Mouse (Mus musculus) liver, postnatal 0 days (tissue): Measurements from ENCODE around the gene Ppara. TPM values are rescaled to one million over a fixed set of nuclear protein-coding genes. Genes with fewer than 3 reads are reported as not detected.
"Not testable (repeated sequence)": the region's sequence is repeated elsewhere in the genome, so short reads cannot be mapped to it uniquely, and the experiment has no call there.

Experiments
- ATAC-seq: fragments of 200-750 bp; cut with Nextera tagmentation; 2 replicates; pipeline ENCODE4 v1.8.0; 2017; ENCODE audit warnings: mild to moderate bottlenecking, moderate library complexity
- DNase-seq: peaks from one replicate; pipeline ENCODE4 v3.0.0-alpha.2; 2016
- H3K27ac ChIP-seq: fragments of 300-500 bp; sonication (generic); 2 replicates; pipeline ENCODE4 v1.5.1; 2014; ENCODE audit warnings: antibody characterized with exemption, moderate library complexity, mild to moderate bottlenecking, low read depth
- H3K27me3 ChIP-seq: fragments of 300-500 bp; sonication (generic); 2 replicates; pipeline ENCODE4 v1.6.1; 2014; ENCODE audit warnings: low read length, control low read depth, mixed read lengths; ENCODE audit not compliant: insufficient read depth
- H3K36me3 ChIP-seq: fragments of 300-500 bp; sonication (generic); replicated peaks from 2 replicates; pipeline ENCODE4 v1.6.1; 2014; ENCODE audit warnings: mild to moderate bottlenecking, control low read depth, low read length, moderate library complexity, mixed read lengths; ENCODE audit not compliant: insufficient read depth
- H3K4me1 ChIP-seq: fragments of 300-500 bp; sonication (generic); 2 replicates; pipeline ENCODE4 v1.6.1; 2014; ENCODE audit warnings: antibody characterized with exemption, mild to moderate bottlenecking, control low read depth; ENCODE audit not compliant: insufficient read depth
- H3K4me2 ChIP-seq: fragments of 300-500 bp; sonication (generic); 2 replicates; pipeline ENCODE4 v1.6.1; 2014; ENCODE audit warnings: low read depth, mild to moderate bottlenecking, low read length, moderate library complexity, mixed read lengths
- H3K4me3 ChIP-seq: fragments of 300-500 bp; sonication (generic); 2 replicates; pipeline ENCODE4 v1.5.1; 2014; ENCODE audit warnings: low read depth, low read length
- H3K9ac ChIP-seq: fragments of 300-500 bp; sonication (generic); replicated peaks from 2 replicates; pipeline ENCODE4 v1.6.1; 2014; ENCODE audit warnings: mild to moderate bottlenecking, moderate library complexity
- H3K9me3 ChIP-seq: fragments of 300-500 bp; sonication (generic); 2 replicates; pipeline ENCODE4 v1.6.1; 2016; ENCODE audit warnings: mild to moderate bottlenecking, control low read depth, low read length, mixed read lengths
- CTCF ChIP-seq: sonication (generic); IDR thresholded peaks from 2 replicates; pipeline ENCODE4 v1.5.1; 2016; ENCODE audit warnings: antibody characterized with exemption, low read depth
- EP300 ChIP-seq: IDR thresholded peaks from 2 replicates; pipeline ENCODE4 v1.6.1; 2016; ENCODE audit warnings: antibody characterized with exemption, low read depth, mild to moderate bottlenecking
- WGBS: fragments of 180-500 bp; shearing (Covaris S2); extraction: QIAGEN DNeasy Blood & Tissue Kit; methylation state at CpG from one replicate; pipeline ENCODE4 v1.1.7; 2014; ENCODE audit not compliant: insufficient replicate concordance; 5-methylcytosine and 5-hydroxymethylcytosine counted together
- polyA plus RNA-seq: library from polyadenylated mRNA; unstranded; fragments of >200 nt; fragmentation: Nextera tagmentation; extraction: Ambion mirVana; gene quantifications from 2 replicates; pipeline ENCODE4 v1.2.1, GENCODE M21; 2015

The Ppara gene
- polyA plus RNA-seq, 1 experiment from 2014 or later = 185 TPM

GRCm38 (mm10) chr15:85776241-85776640 lies 41.5 kb downstream of the Ppara start:
- Histone ChIP-seq H3K36me3 (peaks cover 3% of the 10 kb centered on the region; the same call in 1 of the 2 replicates), H3K4me1 (peaks cover 6% of the 10 kb centered on the region; the same call in 1 of the 2 replicates), H3K9ac (no peak overlapping the region), H3K4me3 (no peak overlapping the region), H3K9me3 (no peaks in the 10 kb centered on the region), H3K27me3 (no peaks in the 10 kb centered on the region), H3K4me2 (no peak overlapping the region), H3K27ac (peak overlapping the region; percentile 84)
- no peak for DNase-seq
- no peak for TF ChIP-seq CTCF
- no peak for TF ChIP-seq EP300
- ATAC-seq = no peak
- 48% methylated on average over 2 of the region's 2 CpGs for WGBS

- Histone ChIP-seq H3K9me3 (no peaks in the 10 kb centered on the region), H3K36me3 (peaks cover 3% of the 10 kb centered on the region; the same call in 1 of the 2 replicates), H3K4me2 (no peak overlapping the region), H3K4me1 (peaks cover 6% of the 10 kb centered on the region; the same call in 1 of the 2 replicates), H3K4me3 (no peak overlapping the region), H3K27me3 (no peaks in the 10 kb centered on the region), H3K9ac (no peak overlapping the region), H3K27ac (peak overlapping the region; percentile 84)
- WGBS = 48% methylated on average over 5 of the region's 5 CpGs
- TF ChIP-seq CTCF (no peak), EP300 (no peak; the same call in 1 of the 2 replicates)
- peak; percentile 72 for ATAC-seq
- DNase-seq = peak; percentile 52
These were observed 42.0 kb downstream of the Ppara start for GRCm38 (mm10) chr15:85776771-85777170.

GRCm38 (mm10) chr15:85778891-85779290 lies 44.1 kb downstream of the Ppara start:
- 77% methylated on average over 6 of the region's 6 CpGs for WGBS

GRCm38 (mm10) chr15:85783146-85783545 lies 48.4 kb downstream of the Ppara start:
- no peak overlapping the region for H3K4me3 ChIP-seq
- no peak overlapping the region for H3K9ac ChIP-seq
- no peak overlapping the region for H3K27ac ChIP-seq
- 0 out of 2 replicates have a peak, but pooled peaks cover under 1% of the 10 kb centered on the region for H3K36me3 ChIP-seq
- ATAC-seq (no peak), DNase-seq (no peak)
- no peaks in the 10 kb centered on the region for H3K9me3 ChIP-seq
- no peak overlapping the region for H3K4me2 ChIP-seq
- 86% methylated on average over 4 of the region's 4 CpGs for WGBS
- peaks cover 3% of the 10 kb centered on the region for H3K4me1 ChIP-seq
- H3K27me3 ChIP-seq = no peaks in the 10 kb centered on the region
- TF ChIP-seq EP300 (no peak), CTCF (peak; percentile 43)

More at GRCm38 (mm10) chr15:85778891-85779290, 44.1 kb downstream of the Ppara start:
- not testable (repeated sequence) for H3K4me1 ChIP-seq, H3K27me3 ChIP-seq, ATAC-seq, H3K9ac ChIP-seq, H3K36me3 ChIP-seq, DNase-seq, H3K4me3 ChIP-seq, H3K4me2 ChIP-seq, H3K9me3 ChIP-seq
- peak overlapping the region; percentile 71 for H3K27ac ChIP-seq

GRCm38 (mm10) chr15:85784341-85784740 lies 49.6 kb downstream of the Ppara start:
- no peaks in the 10 kb centered on the region for H3K9me3 ChIP-seq
- no peak overlapping the region for H3K9ac ChIP-seq
- no peak overlapping the region for H3K4me2 ChIP-seq
- no peak overlapping the region for H3K4me3 ChIP-seq
- H3K4me1 ChIP-seq = peaks cover 3% of the 10 kb centered on the region
- peak overlapping the region; percentile 60; the same call in 1 of the 2 replicates for H3K27ac ChIP-seq
- ATAC-seq = no peak
- no peaks in the 10 kb centered on the region for H3K36me3 ChIP-seq
- no peak for DNase-seq
- WGBS = 79% methylated on average over 3 of the region's 3 CpGs
- TF ChIP-seq EP300 = no peak
- no peaks in the 10 kb centered on the region for H3K27me3 ChIP-seq

GRCm38 (mm10) chr15:85786711-85787110 lies 51.9 kb downstream of the Ppara start:
- ATAC-seq (0 out of 2 replicates have a peak, but pooled peaks have one; percentile 10), DNase-seq (no peak)
- no peak overlapping the region for H3K4me2 ChIP-seq
- peak overlapping the region; percentile 94 for H3K27ac ChIP-seq
- 0 out of 2 replicates have a peak, but pooled peaks cover 5% of the 10 kb centered on the region for H3K36me3 ChIP-seq
- WGBS = 47% methylated on average over 5 of the region's 5 CpGs
- no peak overlapping the region for H3K9ac ChIP-seq
- no peak overlapping the region for H3K4me3 ChIP-seq
- peaks cover 3% of the 10 kb centered on the region for H3K4me1 ChIP-seq
- TF ChIP-seq CTCF (no peak), EP300 (no peak)
- H3K27me3 ChIP-seq = no peaks in the 10 kb centered on the region
- H3K9me3 ChIP-seq = no peaks in the 10 kb centered on the region

GRCm38 (mm10) chr15:85787482-85787881 lies 52.7 kb downstream of the Ppara start:
- Histone ChIP-seq H3K9me3 (no peaks in the 10 kb centered on the region), H3K4me3 (no peak overlapping the region), H3K36me3 (0 out of 2 replicates have a peak, but pooled peaks cover 5% of the 10 kb centered on the region), H3K4me2 (no peak overlapping the region), H3K27ac (peak overlapping the region; percentile 94), H3K9ac (0 out of 2 replicates have a peak overlapping the region, but pooled peaks have one; percentile 8), H3K27me3 (no peaks in the 10 kb centered on the region), H3K4me1 (peaks cover 3% of the 10 kb centered on the region)
- TF ChIP-seq EP300 (peak; percentile 80; the same call in 1 of the 2 replicates), CTCF (no peak)
- ATAC-seq (peak; percentile 97), DNase-seq (peak; percentile 75)
- 65% methylated on average over 6 of the region's 6 CpGs for WGBS
